Mouse (Mus musculus) forebrain, embryonic 11.5 days (tissue): ENCODE results near the gene 2010315B03Rik. TPM values are rescaled to one million over a fixed set of nuclear protein-coding genes. Genes with fewer than 3 reads are reported as not detected.
"Not testable (repeated sequence)": the region's sequence is repeated elsewhere in the genome, so short reads cannot be mapped to it uniquely, and the experiment has no call there.

Experiments used
- ATAC-seq: fragments of 200-750 bp; cut with Nextera tagmentation; replicated peaks from 2 replicates; pipeline ENCODE4 v1.8.0; 2017; ENCODE audit warnings: moderate TSS enrichment; ENCODE audit not compliant: low FRiP score
- DNase-seq: peaks from one replicate; pipeline ENCODE4 v3.0.0-alpha.2; 2017; ENCODE audit warnings: low spot score
- H3K27ac ChIP-seq: fragments of 300-500 bp; sonication (generic); 2 replicates; pipeline ENCODE4 v1.5.1; 2014; ENCODE audit warnings: low read depth, low read length
- H3K27me3 ChIP-seq: fragments of 300-500 bp; sonication (generic); 2 replicates; pipeline ENCODE4 v1.6.1; 2014; ENCODE audit warnings: mild to moderate bottlenecking, low read length, mixed read lengths; ENCODE audit not compliant: control insufficient read depth, insufficient read depth
- H3K36me3 ChIP-seq: fragments of 300-500 bp; sonication (generic); 2 replicates; pipeline ENCODE4 v1.6.1; 2014; ENCODE audit warnings: mild to moderate bottlenecking, low read length, moderate library complexity, mixed read lengths; ENCODE audit not compliant: control insufficient read depth, insufficient read depth
- H3K4me1 ChIP-seq: fragments of 300-500 bp; sonication (generic); replicated peaks from 2 replicates; pipeline ENCODE4 v1.6.1; 2014; ENCODE audit warnings: low read length, mixed read lengths; ENCODE audit not compliant: control insufficient read depth, insufficient read depth
- H3K4me2 ChIP-seq: fragments of 300-500 bp; sonication (generic); 2 replicates; pipeline ENCODE4 v1.6.1; 2014; ENCODE audit warnings: low read depth, mild to moderate bottlenecking, low read length, moderate library complexity, mixed read lengths; ENCODE audit not compliant: severe bottlenecking
- H3K4me3 ChIP-seq: fragments of 300-500 bp; sonication (generic); 2 replicates; pipeline ENCODE4 v1.5.1; 2014; ENCODE audit warnings: low read depth, low read length
- H3K9ac ChIP-seq: fragments of 300-500 bp; sonication (generic); 2 replicates; pipeline ENCODE4 v1.6.1; 2014; ENCODE audit warnings: low read length
- H3K9me3 ChIP-seq: fragments of 300-500 bp; sonication (generic); 2 replicates; pipeline ENCODE4 v1.6.1; 2016; ENCODE audit warnings: low read length, mixed read lengths; ENCODE audit not compliant: control insufficient read depth
- WGBS: fragments of 180-500 bp; shearing (Covaris S2); extraction: QIAGEN DNeasy Blood & Tissue Kit; methylation state at CpG from one replicate; pipeline ENCODE4 v1.1.7; 2014; 5-methylcytosine and 5-hydroxymethylcytosine counted together
- polyA plus RNA-seq: library from polyadenylated mRNA; unstranded; fragments of >200 nt; fragmentation: Nextera tagmentation; extraction: Ambion mirVana; gene quantifications from 2 replicates; pipeline ENCODE4 v1.2.1, GENCODE M21; 2014

Gene 2010315B03Rik
- polyA plus RNA-seq, 1 experiment from 2014 or later: 9.4 TPM

DNA sequence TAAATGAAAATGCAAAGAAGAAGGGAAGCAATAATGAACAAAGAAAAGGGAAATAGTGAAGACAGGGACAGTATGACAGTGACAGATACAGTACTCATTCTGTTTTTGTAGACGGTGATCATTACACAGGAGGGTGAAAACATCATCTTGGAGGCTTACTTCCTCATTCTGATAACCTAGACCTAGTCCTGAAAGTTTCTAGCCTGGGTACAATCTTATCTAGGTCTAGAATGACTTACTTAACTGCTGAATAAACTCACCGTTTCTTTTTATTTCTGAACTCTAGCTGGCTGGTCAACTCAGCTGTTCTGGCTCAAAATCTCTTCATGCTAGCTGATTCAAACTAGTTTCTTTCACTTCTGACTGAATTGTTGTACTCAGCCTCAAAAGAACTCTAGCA is 37.4 kb downstream of the 2010315B03Rik start:
- H3K27me3 ChIP-seq: no peaks in the 10 kb centered on the region
- no peaks in the 10 kb centered on the region for H3K4me1 ChIP-seq
- DNase-seq: no peak
- no peak overlapping the region for H3K9ac ChIP-seq
- 97% methylated on average over 2 of the region's 2 CpGs for WGBS
- H3K36me3 ChIP-seq: peaks cover 6% of the 10 kb centered on the region
- H3K4me2 ChIP-seq: no peak overlapping the region
- peaks cover 17% of the 10 kb centered on the region; the same call in 1 of the 2 replicates for H3K9me3 ChIP-seq
- no peak overlapping the region for H3K4me3 ChIP-seq
- no peak overlapping the region for H3K27ac ChIP-seq
- ATAC-seq: no peak

DNA sequence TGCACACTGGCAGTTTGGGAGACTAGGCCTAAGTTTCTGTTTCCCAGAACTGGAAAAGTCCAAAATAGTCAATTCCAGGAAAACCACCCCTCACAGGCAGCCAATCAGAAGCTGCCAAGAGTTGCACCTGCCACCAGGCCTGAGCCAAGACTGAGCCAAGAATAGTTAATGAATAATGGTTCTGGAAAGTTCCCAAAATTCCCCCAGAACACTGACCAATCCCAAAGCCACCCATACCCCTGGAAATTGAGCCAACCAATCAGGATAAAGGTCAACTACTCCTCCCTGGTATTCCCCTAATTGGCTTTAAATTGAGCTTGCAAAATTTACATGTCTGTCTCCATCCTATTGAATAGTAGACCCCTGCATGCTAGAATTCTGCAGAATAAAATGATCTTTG is 39.3 kb downstream of the 2010315B03Rik start:
- ATAC-seq (no peak), DNase-seq (no peak)
- H3K4me2 ChIP-seq: no peak overlapping the region
- no peak overlapping the region for H3K27ac ChIP-seq
- no peak overlapping the region for H3K9ac ChIP-seq
- no peaks in the 10 kb centered on the region for H3K4me1 ChIP-seq
- H3K27me3 ChIP-seq: no peaks in the 10 kb centered on the region
- peaks cover 22% of the 10 kb centered on the region for H3K36me3 ChIP-seq
- peaks cover 31% of the 10 kb centered on the region for H3K9me3 ChIP-seq
- H3K4me3 ChIP-seq: no peak overlapping the region

DNA sequence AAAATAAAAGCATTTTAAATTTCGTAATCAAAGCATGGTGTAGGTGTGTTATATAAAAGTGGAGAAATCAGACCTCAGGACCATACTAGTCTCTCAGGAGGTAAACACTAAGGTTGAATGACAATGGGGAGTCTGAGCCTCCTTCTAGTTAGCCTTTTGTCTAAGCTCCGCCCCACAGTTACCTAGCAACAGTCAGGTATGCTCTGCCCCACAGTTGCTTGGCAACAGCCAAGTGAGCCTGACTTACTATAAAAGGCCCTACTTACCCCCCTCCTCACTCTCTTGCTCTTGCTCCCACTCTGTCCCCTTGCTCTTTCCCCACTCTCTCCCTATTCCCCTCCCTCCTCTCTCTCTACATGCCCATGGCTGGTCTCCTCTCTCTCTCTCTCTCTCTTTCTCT is 44.6 kb downstream of the 2010315B03Rik start:
- Histone ChIP-seq H3K9ac (no peak overlapping the region), H3K4me2 (peak overlapping the region; percentile 26; the same call in 1 of the 2 replicates), H3K4me1 (0 out of 2 replicates have a peak, but pooled peaks cover 2% of the 10 kb centered on the region), H3K27ac (no peak overlapping the region), H3K27me3 (no peaks in the 10 kb centered on the region), H3K9me3 (peaks cover 19% of the 10 kb centered on the region), H3K4me3 (no peak overlapping the region), H3K36me3 (peaks cover 22% of the 10 kb centered on the region)
- WGBS: 8% methylated on average over 2 of the region's 2 CpGs
- DNase-seq (peak; percentile 81), ATAC-seq (peak; percentile 98)

DNA sequence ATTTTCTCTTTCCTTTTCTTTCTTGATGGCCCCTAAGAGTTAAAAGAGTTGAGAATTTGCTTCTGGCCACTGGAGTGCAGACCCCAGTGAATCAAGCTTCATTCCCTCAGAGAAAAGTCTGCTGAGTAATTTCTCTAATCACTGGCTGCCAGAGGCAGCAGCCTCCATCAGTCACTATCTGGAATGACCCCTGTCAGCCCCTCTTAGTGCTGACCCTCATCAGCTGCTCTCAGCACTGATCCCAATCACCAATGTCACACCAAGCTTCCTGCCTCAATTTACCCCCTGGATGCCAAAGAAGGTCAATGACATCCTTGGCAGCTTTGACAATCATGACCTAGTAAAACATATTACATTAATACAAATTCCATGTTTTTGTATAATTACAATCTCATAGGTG is 45.0 kb downstream of the 2010315B03Rik start:
- H3K4me2 ChIP-seq: no peak overlapping the region
- ATAC-seq (peak; percentile 67), DNase-seq (no peak)
- no peaks in the 10 kb centered on the region for H3K27me3 ChIP-seq
- H3K36me3 ChIP-seq: peaks cover 22% of the 10 kb centered on the region
- H3K4me1 ChIP-seq: 0 out of 2 replicates have a peak, but pooled peaks cover 2% of the 10 kb centered on the region
- no peak overlapping the region for H3K9ac ChIP-seq
- H3K27ac ChIP-seq: no peak overlapping the region
- no peak overlapping the region for H3K4me3 ChIP-seq
- peaks cover 17% of the 10 kb centered on the region for H3K9me3 ChIP-seq

DNA sequence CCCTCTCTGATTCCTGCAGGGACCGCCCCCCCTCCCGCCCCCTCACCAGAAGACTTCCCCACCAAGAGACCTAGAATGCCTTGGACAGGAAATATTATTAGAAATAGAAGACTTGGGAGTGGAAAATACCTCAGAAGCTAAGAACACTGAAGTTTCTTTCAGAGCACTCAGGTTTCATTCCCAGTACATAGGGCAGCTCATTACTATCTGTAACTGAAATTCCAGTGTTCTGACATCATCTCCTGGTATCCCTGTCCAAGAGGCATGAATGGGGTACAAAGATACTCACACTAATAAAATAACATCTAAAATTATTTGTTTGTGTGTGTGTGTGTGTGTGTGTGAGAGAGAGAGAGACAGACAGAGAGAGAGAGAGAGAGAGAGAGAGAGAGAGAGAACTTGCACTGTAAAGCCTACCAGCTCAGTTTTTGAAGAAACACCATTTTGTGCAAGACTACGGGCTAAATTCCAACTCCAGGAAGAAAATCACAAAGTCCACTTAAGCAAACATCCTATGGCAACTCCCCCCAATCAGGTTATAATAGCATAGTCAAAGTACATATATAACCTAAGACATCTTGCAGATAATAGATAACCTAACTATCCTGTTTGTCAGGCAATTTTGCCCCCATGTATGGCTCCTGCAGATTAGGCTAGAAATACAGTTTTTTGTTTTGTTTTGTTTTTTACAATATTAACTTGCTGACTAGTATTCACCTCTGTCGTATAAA is 49.3 kb downstream of the 2010315B03Rik start:
- DNase-seq: no peak
- Histone ChIP-seq H3K36me3 (no peaks in the 10 kb centered on the region), H3K9ac (no peak overlapping the region), H3K4me2 (no peak overlapping the region), H3K27me3 (no peaks in the 10 kb centered on the region), H3K9me3 (no peaks in the 10 kb centered on the region), H3K4me1 (0 out of 2 replicates have a peak, but pooled peaks cover 2% of the 10 kb centered on the region), H3K27ac (no peak overlapping the region), H3K4me3 (no peak overlapping the region)
- ATAC-seq: no peak
- 85% methylated on average over 4 of the region's 4 CpGs for WGBS

DNA sequence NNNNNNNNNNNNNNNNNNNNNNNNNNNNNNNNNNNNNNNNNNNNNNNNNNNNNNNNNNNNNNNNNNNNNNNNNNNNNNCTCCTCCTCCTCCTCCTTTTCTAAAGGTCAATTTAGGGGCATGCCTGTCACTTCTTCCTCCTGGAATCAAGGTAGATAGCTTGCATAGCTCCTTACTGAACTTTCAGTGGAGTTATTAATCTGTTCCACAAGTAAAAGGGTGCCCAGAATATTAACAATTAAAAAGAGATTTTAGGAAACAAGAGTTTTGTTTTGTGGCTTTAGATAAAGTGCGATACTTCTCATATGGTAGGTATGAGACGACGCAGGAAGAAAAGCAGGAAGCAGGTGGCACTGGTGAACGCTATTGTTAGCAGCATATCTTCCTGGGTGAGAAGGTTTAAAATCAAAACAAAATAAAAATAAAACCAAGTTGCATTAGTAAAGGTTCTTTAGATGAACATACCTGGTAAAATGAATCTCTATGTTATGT is 54.4 kb downstream of the 2010315B03Rik start:
- H3K9me3 ChIP-seq: no peaks in the 10 kb centered on the region
- H3K27me3 ChIP-seq: no peaks in the 10 kb centered on the region
- H3K36me3 ChIP-seq: no peaks in the 10 kb centered on the region
- ATAC-seq (no peak), DNase-seq (no peak)
- no peak overlapping the region for H3K4me3 ChIP-seq
- 76% methylated on average over 4 of the region's 4 CpGs for WGBS
- no peaks in the 10 kb centered on the region for H3K4me1 ChIP-seq
- H3K27ac ChIP-seq: no peak overlapping the region
- H3K4me2 ChIP-seq: no peak overlapping the region
- H3K9ac ChIP-seq: no peak overlapping the region

DNA sequence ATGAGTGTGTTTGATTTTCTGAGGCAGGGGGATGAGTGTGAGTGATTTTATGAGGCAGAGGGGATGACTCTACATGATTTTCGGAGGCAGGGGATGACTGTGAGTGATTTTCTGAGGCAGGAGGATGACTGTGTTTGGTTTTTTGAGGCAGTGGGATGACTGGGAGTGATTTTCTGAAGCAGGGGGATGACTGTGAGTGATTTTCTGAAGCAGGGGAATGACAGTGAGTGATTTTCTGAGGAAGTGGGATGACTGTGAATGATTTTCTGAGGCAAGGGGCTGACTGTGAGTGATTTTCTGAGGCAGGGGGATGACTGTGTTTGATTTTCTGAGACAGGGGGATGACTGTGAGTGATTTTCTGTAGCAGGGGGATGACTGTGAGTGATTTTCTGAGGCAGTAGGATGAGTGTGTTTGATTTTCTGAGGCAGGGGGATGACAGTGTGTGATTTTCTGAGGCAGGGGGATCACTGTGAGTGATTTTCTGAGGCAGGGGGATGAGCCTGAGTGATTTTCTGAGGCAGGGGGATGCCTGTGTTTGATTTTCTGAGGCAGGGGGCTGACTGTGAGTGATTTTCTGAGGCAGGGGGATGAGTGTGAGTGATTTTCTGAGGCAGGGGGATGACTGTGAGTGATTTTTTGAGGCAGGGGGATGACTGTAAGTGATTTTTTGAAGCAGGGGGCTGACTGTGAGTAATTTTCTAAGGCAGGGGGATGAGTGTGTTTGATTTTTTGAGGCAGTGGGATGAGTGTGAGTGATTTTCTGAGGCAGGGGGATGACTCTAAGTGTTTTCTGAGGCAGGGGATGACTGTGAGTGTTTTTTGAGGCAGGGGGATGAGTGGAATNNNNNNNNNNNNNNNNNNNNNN is 55.1 kb downstream of the 2010315B03Rik start:
- 0 out of 2 replicates have a peak, but pooled peaks have one; percentile 45 for ATAC-seq
- DNase-seq: peak; percentile 91
- H3K4me3 ChIP-seq: no peak overlapping the region
- H3K36me3 ChIP-seq: no peaks in the 10 kb centered on the region
- H3K27ac ChIP-seq: no peak overlapping the region
- 75% methylated on average over 1 of the region's 1 CpGs for WGBS
- no peak overlapping the region for H3K4me2 ChIP-seq
- no peak overlapping the region for H3K9ac ChIP-seq
- no peaks in the 10 kb centered on the region for H3K27me3 ChIP-seq
- H3K4me1 ChIP-seq: no peaks in the 10 kb centered on the region
- H3K9me3 ChIP-seq: no peaks in the 10 kb centered on the region

DNA sequence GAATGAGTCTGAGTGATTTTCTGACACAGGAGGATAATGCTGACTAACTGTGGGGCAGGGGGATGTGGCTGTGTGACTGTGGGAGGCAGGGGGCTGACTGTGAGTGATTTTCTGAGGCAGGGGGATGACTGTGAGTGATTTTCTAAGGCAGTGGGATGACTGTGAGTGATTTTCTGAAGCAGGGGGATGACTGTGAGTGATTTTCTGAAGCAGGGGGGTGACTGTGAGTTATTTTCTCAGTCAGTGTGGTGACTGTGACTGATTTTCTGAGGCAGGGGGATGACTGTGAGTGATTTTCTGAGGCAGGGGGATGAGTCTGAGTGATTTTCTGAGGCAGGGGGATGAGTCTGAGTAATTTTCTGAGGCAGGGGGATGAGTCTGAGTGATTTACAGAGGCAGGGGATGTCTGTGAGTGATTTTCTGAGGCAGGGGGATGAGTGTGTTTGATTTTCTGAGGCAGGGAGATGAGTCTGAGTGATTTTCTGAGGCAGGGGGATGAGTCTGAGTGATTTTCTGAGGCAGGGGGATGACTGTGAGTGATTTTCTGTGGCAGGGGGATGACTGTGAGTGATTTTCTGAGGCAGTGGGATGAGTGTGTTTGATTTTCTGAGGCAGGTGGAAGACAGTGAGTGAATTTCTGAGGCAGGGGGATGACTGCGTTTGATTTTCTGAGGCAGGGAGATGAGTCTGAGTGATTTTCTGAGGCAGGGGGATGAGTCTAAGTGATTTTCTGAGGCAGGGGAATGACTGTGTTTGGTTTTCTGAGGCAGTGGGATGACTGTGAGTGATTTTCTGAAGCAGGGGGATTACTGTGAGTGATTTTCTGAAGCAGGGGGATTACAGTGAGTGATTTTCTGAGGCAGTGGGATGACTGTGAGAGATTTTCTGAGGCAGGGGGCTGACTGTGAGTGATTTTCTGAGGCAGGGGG is 56.0 kb downstream of the 2010315B03Rik start:
- not testable (repeated sequence) for H3K36me3 ChIP-seq, H3K4me3 ChIP-seq, H3K4me2 ChIP-seq, H3K4me1 ChIP-seq, H3K9me3 ChIP-seq, H3K27me3 ChIP-seq, H3K27ac ChIP-seq, H3K9ac ChIP-seq
- DNase-seq: peak; percentile 76
- 26% methylated on average over 1 of the region's 1 CpGs for WGBS
- ATAC-seq: peak; percentile 83
